Mouse (Mus musculus) hindbrain, embryonic 14.5 days (tissue): ENCODE data around the gene Thra. TPM values are rescaled to one million over a fixed set of nuclear protein-coding genes. Genes with fewer than 3 reads are reported as not detected.

Experiments
- ATAC-seq: fragments of 200-750 bp; cut with Nextera tagmentation; 2 replicates; pipeline ENCODE4 v1.8.0; 2017; ENCODE audit warnings: moderate number of reproducible peaks, mild to moderate bottlenecking, moderate TSS enrichment, moderate library complexity; ENCODE audit not compliant: low FRiP score
- DNase-seq: peaks from one replicate; pipeline ENCODE4 v3.0.0-alpha.2; 2015; ENCODE audit warnings: low spot score
- H3K27ac ChIP-seq: fragments of 300-500 bp; sonication (generic); 2 replicates; pipeline ENCODE4 v1.5.1; 2014; ENCODE audit warnings: mild to moderate bottlenecking, moderate library complexity
- H3K27me3 ChIP-seq: fragments of 300-500 bp; sonication (generic); 2 replicates; pipeline ENCODE4 v1.6.1; 2014; ENCODE audit warnings: mild to moderate bottlenecking, low read length, mixed read lengths; ENCODE audit not compliant: control insufficient read depth, insufficient read depth
- H3K36me3 ChIP-seq: fragments of 300-500 bp; sonication (generic); replicated peaks from 2 replicates; pipeline ENCODE4 v1.6.1; 2014; ENCODE audit not compliant: control insufficient read depth, insufficient read depth
- H3K4me1 ChIP-seq: fragments of 300-500 bp; sonication (generic); replicated peaks from 2 replicates; pipeline ENCODE4 v1.6.1; 2014; ENCODE audit warnings: antibody characterized with exemption, low read length, mixed read lengths; ENCODE audit not compliant: control insufficient read depth, insufficient read depth
- H3K4me2 ChIP-seq: fragments of 300-500 bp; sonication (generic); replicated peaks from 2 replicates; pipeline ENCODE4 v1.6.1; 2014; ENCODE audit warnings: mild to moderate bottlenecking, moderate library complexity
- H3K4me3 ChIP-seq: fragments of 300-500 bp; sonication (generic); replicated peaks from 2 replicates; pipeline ENCODE4 v1.5.1; 2014; ENCODE audit warnings: mild to moderate bottlenecking, low read length
- H3K9ac ChIP-seq: fragments of 300-500 bp; sonication (generic); 2 replicates; pipeline ENCODE4 v1.6.1; 2014
- H3K9me3 ChIP-seq: fragments of 300-500 bp; sonication (generic); 2 replicates; pipeline ENCODE4 v1.6.1; 2016; ENCODE audit warnings: low read length; ENCODE audit not compliant: control insufficient read depth
- WGBS: fragments of 180-500 bp; shearing (Covaris S2); extraction: QIAGEN DNeasy Blood & Tissue Kit; methylation state at CpG from one replicate; pipeline ENCODE4 v1.1.7; 2014; 5-methylcytosine and 5-hydroxymethylcytosine counted together
- polyA plus RNA-seq: library from polyadenylated mRNA; unstranded; fragments of >200 nt; fragmentation: Nextera tagmentation; extraction: Ambion mirVana; gene quantifications from 2 replicates; pipeline ENCODE4 v1.2.1, GENCODE M21; 2014

Thra gene
- polyA plus RNA-seq, 1 experiment from 2014 or later: 165 TPM

- no peak overlapping the region for H3K4me2 ChIP-seq
- H3K9me3 ChIP-seq: no peaks in the 10 kb centered on the region
- peaks cover 91% of the 10 kb centered on the region for H3K36me3 ChIP-seq
- no peak overlapping the region for H3K4me3 ChIP-seq
- 90% methylated on average over 1 of the region's 1 CpGs for WGBS
- no peak overlapping the region for H3K9ac ChIP-seq
- H3K27ac ChIP-seq: no peak overlapping the region
- peaks cover 3% of the 10 kb centered on the region; the same call in 1 of the 2 replicates for H3K4me1 ChIP-seq
- H3K27me3 ChIP-seq: no peaks in the 10 kb centered on the region
- no peak for ATAC-seq
- no peak for DNase-seq
Observed at GRCm38 (mm10) chr11:98816706-98817239, 76.3 kb downstream of the Thra start.

Other genes with a start within 250 kb of the Thra start
- 0.24 and 0.33 TPM in 2 replicates for gene Ikzf3, start 194.6 kb upstream of the Thra start, polyA plus RNA-seq
- not detected in 2 replicates for gene Zpbp2, start 189.5 kb upstream of the Thra start, polyA plus RNA-seq
- gene Ormdl3, start 153.3 kb upstream of the Thra start, polyA plus RNA-seq: 14.9 and 17.3 TPM in 2 replicates
- not detected in 2 replicates for gene Lrrc3c, start 142.3 kb upstream of the Thra start, polyA plus RNA-seq
- gene Gm12355, start 115.0 kb upstream of the Thra start, polyA plus RNA-seq: 0.20 and 0.80 TPM in 2 replicates
- gene Gsdma3, start 114.3 kb upstream of the Thra start, polyA plus RNA-seq: not detected in 2 replicates
- gene Gsdma2, start 93.9 kb upstream of the Thra start, polyA plus RNA-seq: not detected in 2 replicates
- not detected in 2 replicates for gene Gsdma, start 76.3 kb upstream of the Thra start, polyA plus RNA-seq
- gene Psmd3, start 58.1 kb upstream of the Thra start, polyA plus RNA-seq: 130 and 141 TPM in 2 replicates
- gene Csf3, start 39.4 kb upstream of the Thra start, polyA plus RNA-seq: not detected in 2 replicates
- 58.4 and 62.7 TPM in 2 replicates for gene Med24, start 11.2 kb upstream of the Thra start, polyA plus RNA-seq
- gene Nr1d1, start 34.7 kb downstream of the Thra start, polyA plus RNA-seq: 3.4 and 4.1 TPM in 2 replicates
- 23.6 and 24.1 TPM in 2 replicates for gene Msl1, start 54.9 kb downstream of the Thra start, polyA plus RNA-seq
- 49.3 and 57.4 TPM in 2 replicates for gene Casc3, start 64.3 kb downstream of the Thra start, polyA plus RNA-seq
- 12.0 and 12.9 TPM in 2 replicates for gene Rapgefl1, start 96.1 kb downstream of the Thra start, polyA plus RNA-seq
- 4.7 and 4.8 TPM in 2 replicates for gene Wipf2, start 123.0 kb downstream of the Thra start, polyA plus RNA-seq
- 4.3 and 5.2 TPM in 2 replicates for gene Cdc6, start 167.2 kb downstream of the Thra start, polyA plus RNA-seq
- 18.4 and 18.7 TPM in 2 replicates for gene Rara, start 187.2 kb downstream of the Thra start, polyA plus RNA-seq
- 0.60 and 1.4 TPM in 2 replicates for gene Gjd3, start 242.4 kb downstream of the Thra start, polyA plus RNA-seq